Mouse (Mus musculus) stomach, adult 2 months (tissue): Measurements from ENCODE around the gene Snu13. TPM values are rescaled to one million over a fixed set of nuclear protein-coding genes. Genes with fewer than 3 reads are reported as not detected.

Source experiments
- polyA plus RNA-seq: library from polyadenylated mRNA; depleted of rRNA; stranded (reverse); fragments of >200 nt; gene quantifications from 2 replicates; pipeline ENCODE4 v1.2.3, GENCODE M21; 2012; rRNA removed

The Snu13 gene
- polyA plus RNA-seq = 22.7 and 26.4 TPM in 2 replicates

DNA sequence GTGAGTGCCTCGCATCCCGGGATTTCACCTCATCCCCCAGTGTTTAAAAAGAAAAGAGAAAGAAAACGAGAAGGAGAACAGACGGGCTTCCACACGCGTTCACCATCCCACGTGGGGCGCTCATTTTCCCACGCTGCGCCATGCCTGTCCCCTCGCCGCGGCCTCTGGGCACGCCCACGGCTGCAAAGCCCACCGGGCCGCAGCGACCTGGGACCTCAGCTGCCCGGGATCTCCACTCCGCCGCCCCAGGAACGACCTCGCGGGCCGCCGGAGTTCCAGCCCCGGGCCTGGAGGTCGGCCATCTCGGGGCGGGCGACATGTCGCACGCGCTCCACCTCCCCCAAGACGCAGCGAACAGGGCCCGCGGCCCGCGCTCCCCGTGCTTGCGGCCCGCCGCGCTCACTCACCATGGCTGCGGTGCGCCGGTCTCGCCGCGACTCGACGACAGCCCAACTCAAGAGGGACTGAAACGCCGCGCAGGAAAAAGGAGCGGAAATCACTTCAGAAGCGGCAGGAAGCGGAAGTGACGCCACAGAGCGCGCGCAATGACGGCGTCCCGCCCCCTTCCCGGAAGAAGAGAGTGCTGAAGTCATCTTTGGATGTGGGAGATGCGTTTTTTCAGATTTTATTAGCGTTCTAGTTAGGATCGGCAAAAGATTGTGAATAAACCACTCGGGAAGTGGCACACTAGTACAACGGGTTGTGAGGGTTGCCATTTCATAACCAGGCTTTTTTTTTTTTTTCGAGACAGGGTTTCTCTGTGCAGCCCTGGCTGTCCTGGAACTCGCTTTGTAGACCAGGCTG is at the start of gene Snu13:
Gene Snu13, minus strand, starts transcription at position 519 of the 804 bp plus-strand sequence.

GRCm38 (mm10) chr15:82069898-82070297 is 22.5 kb upstream of the Snu13 start, which contains the start of gene Mei1:
Mei1 (plus strand) TSS chr15:82069996.

GRCm38 (mm10) chr15:82058719-82059201 is 11.4 kb upstream of the Snu13 start, which contains the start of gene 4930407I10Rik:
4930407I10Rik (plus strand) TSS chr15:82059151.

GRCm38 (mm10) chr15:82033762-82034161 is 13.6 kb downstream of the Snu13 start, which contains the start of gene Desi1:
Desi1 (minus strand) TSS chr15:82033862.

Other genes starting within 250 kb of the Snu13 start
- gene Tef, start 245.2 kb downstream of the Snu13 start, polyA plus RNA-seq = 5.7 and 6.1 TPM in 2 replicates
- gene Tob2, start 188.8 kb downstream of the Snu13 start, polyA plus RNA-seq = 13.6 and 13.8 TPM in 2 replicates
- gene Phf5a, start 175.7 kb downstream of the Snu13 start, polyA plus RNA-seq = 20.7 and 21.6 TPM in 2 replicates
- gene Aco2, start 175.3 kb downstream of the Snu13 start, polyA plus RNA-seq = 137 and 147 TPM in 2 replicates
- gene Polr3h, start 121.4 kb downstream of the Snu13 start, polyA plus RNA-seq = 4.3 TPM in 2 replicates
- 4.6 and 4.8 TPM in 2 replicates for gene Csdc2, start 110.8 kb downstream of the Snu13 start, polyA plus RNA-seq
- 30.1 and 41.6 TPM in 2 replicates for gene Pmm1, start 86.7 kb downstream of the Snu13 start, polyA plus RNA-seq
- gene 1700029P11Rik, start 67.1 kb downstream of the Snu13 start, polyA plus RNA-seq = not detected in 2 replicates
- 5.4 and 5.5 TPM in 2 replicates for gene Xrcc6, start 59.8 kb downstream of the Snu13 start, polyA plus RNA-seq
- 16.3 and 33.1 TPM in 2 replicates for gene Desi1, start 13.7 kb downstream of the Snu13 start, polyA plus RNA-seq
- not detected in 2 replicates for gene 4930407I10Rik, start 11.6 kb upstream of the Snu13 start, polyA plus RNA-seq
- 0.04 TPM in 1 of 2 replicates, not detected in the other for gene Mei1, start 22.4 kb upstream of the Snu13 start, polyA plus RNA-seq
- 3.5 and 4.8 TPM in 2 replicates for gene Ccdc134, start 80.3 kb upstream of the Snu13 start, polyA plus RNA-seq
- gene Srebf2, start 99.6 kb upstream of the Snu13 start, polyA plus RNA-seq = 159 and 162 TPM in 2 replicates
- 0.22 and 0.34 TPM in 2 replicates for gene Shisa8, start 165.2 kb upstream of the Snu13 start, polyA plus RNA-seq
- gene Tnfrsf13c, start 176.8 kb upstream of the Snu13 start, polyA plus RNA-seq = 0.11 and 0.12 TPM in 2 replicates
- gene Cenpm, start 197.2 kb upstream of the Snu13 start, polyA plus RNA-seq = 9.3 and 11.8 TPM in 2 replicates
- gene 1500009C09Rik, start 204.8 kb upstream of the Snu13 start, polyA plus RNA-seq = 1.9 and 2.3 TPM in 2 replicates
- 0.52 and 0.78 TPM in 2 replicates for gene Sept3, start 227.3 kb upstream of the Snu13 start, polyA plus RNA-seq